In the genomic region with DNA sequence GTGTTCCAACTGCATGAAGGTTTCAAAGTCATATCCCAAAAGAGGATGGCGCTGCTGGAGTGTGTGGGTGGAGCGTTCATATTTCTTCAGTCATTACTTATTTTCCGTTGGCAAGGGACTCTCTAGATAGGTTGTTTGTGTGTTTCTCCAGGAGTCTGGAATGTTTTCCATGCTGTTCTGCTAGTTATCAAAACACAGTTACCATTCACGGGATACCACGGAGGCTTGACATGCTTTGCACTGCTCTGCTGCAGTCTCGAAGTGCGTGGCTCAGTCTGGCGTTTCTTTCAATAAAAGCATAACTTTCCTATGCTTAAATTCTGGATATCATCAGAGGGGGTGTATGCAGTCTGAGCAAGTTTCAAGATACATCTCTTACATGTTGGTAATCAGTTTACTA, we compare ENCODE assay signal across 21 mouse cellular contexts. TPM values are rescaled to one million over a fixed set of nuclear protein-coding genes. Genes with fewer than 3 reads are reported as not detected.
DNase-seq lines count a peak whose midpoint lies in the region; ATAC-seq and TF ChIP-seq lines count a peak whose summit lies in the region.
"Had no signal": no experiment of that assay in that cellular context is flagged by ENCODE, and none has a peak within 500 bp of the region (broad histone marks: within the 10 kb centered on the region; RNA-seq: fewer than 3 reads in every experiment).

No protein-coding gene starts in this region.

- no peak overlapping the region for H3K4me3 ChIP-seq in embryonic facial prominence, embryonic 14.5 days (ENCODE audit: low read depth, low read length)
- H3K4me3 ChIP-seq in embryonic facial prominence, embryonic 10.5 days, result no peak overlapping the region
- H3K4me3 ChIP-seq in heart, embryonic 14.5 days (ENCODE audit: control insufficient read depth in 1 of 2, insufficient read depth in 1 of 2, low read depth in 1 of 2, low read length in 2 of 2), result no peak overlapping the region
- H3K4me3 ChIP-seq in intestine, embryonic 14.5 days (ENCODE audit: low read depth, low read length), result no peak overlapping the region
- H3K4me3 ChIP-seq in intestine, embryonic 15.5 days (replicated peaks), result no peak overlapping the region
- H3K4me3 ChIP-seq in lung, adult 2 months (replicated peaks; ENCODE audit: extremely low read depth, low read depth, low read length), result no peak overlapping the region
- H3K4me3 ChIP-seq: forebrain, embryonic 12.5 days; hindbrain, embryonic 10.5 days had no signal

- no peak for TF ChIP-seq CTCF in lung, adult 2 months (IDR thresholded peaks at IDR 0.05; ENCODE audit: insufficient read depth, low read length)

- H3K27me3 ChIP-seq in embryonic facial prominence, embryonic 14.5 days (replicated peaks; ENCODE audit: control insufficient read depth, insufficient read depth, low read length), result no peaks in the 10 kb centered on the region
- H3K27me3 ChIP-seq in embryonic facial prominence, embryonic 10.5 days (replicated peaks; ENCODE audit: low read depth, poor library complexity, severe bottlenecking), result no peaks in the 10 kb centered on the region
- no peaks in the 10 kb centered on the region for H3K27me3 ChIP-seq in heart, embryonic 14.5 days (ENCODE audit: control insufficient read depth, insufficient read depth, low read length)
- no peaks in the 10 kb centered on the region for H3K27me3 ChIP-seq in intestine, embryonic 14.5 days (replicated peaks; ENCODE audit: control insufficient read depth, insufficient read depth, low read length)
- no peaks in the 10 kb centered on the region for H3K27me3 ChIP-seq in intestine, embryonic 15.5 days (replicated peaks)
- H3K27me3 ChIP-seq: forebrain, embryonic 12.5 days had no signal

- 51% methylated on average over 8 of the region's 8 CpGs for WGBS in embryonic facial prominence, embryonic 14.5 days
- WGBS in embryonic facial prominence, embryonic 10.5 days, result 76% methylated on average over 8 of the region's 8 CpGs
- 13% methylated on average over 8 of the region's 8 CpGs for WGBS in heart, embryonic 14.5 days
- 45% methylated on average over 8 of the region's 8 CpGs for WGBS in intestine, embryonic 14.5 days
- 50% methylated on average over 8 of the region's 8 CpGs for WGBS in intestine, embryonic 15.5 days
- WGBS in lung, adult 2 months, result 48% methylated on average over 8 of the region's 8 CpGs

- no peak for ATAC-seq in embryonic facial prominence, embryonic 14.5 days (ENCODE audit: low read depth)
- ATAC-seq in heart, embryonic 14.5 days (ENCODE audit: insufficient number of reproducible peaks, insufficient read depth, low FRiP score, low read depth), result peak; percentile 64; the same call in 1 of the 2 replicates
- ATAC-seq in intestine, embryonic 14.5 days (replicated peaks; ENCODE audit: low FRiP score, low TSS enrichment, low read depth), result no peak
- no peak for ATAC-seq in intestine, embryonic 15.5 days
- ATAC-seq: CD4-positive, CD25-positive, alpha-beta regulatory T cell, adult 4 months; forebrain, embryonic 16.5 days; intestine, postnatal 0 days had no signal

- no peak overlapping the region for H3K4me2 ChIP-seq in embryonic facial prominence, embryonic 14.5 days (ENCODE audit: low read depth, low read length)
- peak overlapping the region; percentile 49 for H3K4me2 ChIP-seq in heart, embryonic 14.5 days (ENCODE audit: low read length)
- no peak overlapping the region for H3K4me2 ChIP-seq in intestine, embryonic 14.5 days (ENCODE audit: low read length)
- no peak overlapping the region for H3K4me2 ChIP-seq in intestine, embryonic 15.5 days (replicated peaks)
- H3K4me2 ChIP-seq: forebrain, embryonic 12.5 days; hindbrain, embryonic 14.5 days had no signal

- peaks cover 26% of the 10 kb centered on the region for H3K4me1 ChIP-seq in embryonic facial prominence, embryonic 14.5 days (ENCODE audit: control insufficient read depth, insufficient read depth, low read length)
- H3K4me1 ChIP-seq in embryonic facial prominence, embryonic 10.5 days, result peaks cover 33% of the 10 kb centered on the region
- peaks cover 0 to 22% of the 10 kb centered on the region in 2 experiments; a peak in 3 of 4 replicates for H3K4me1 ChIP-seq in heart, embryonic 14.5 days (ENCODE audit: control insufficient read depth in 2 of 2, insufficient read depth in 2 of 2, low read length in 2 of 2)
- peaks cover 38% of the 10 kb centered on the region for H3K4me1 ChIP-seq in intestine, embryonic 14.5 days (replicated peaks; ENCODE audit: control insufficient read depth, insufficient read depth, low read length)
- H3K4me1 ChIP-seq in intestine, embryonic 15.5 days (replicated peaks), result peaks cover 12% of the 10 kb centered on the region
- H3K4me1 ChIP-seq in lung, adult 2 months (ENCODE audit: control insufficient read depth, insufficient read depth, low read length), result no peaks in the 10 kb centered on the region; the same call in 1 of the 2 replicates

- no peaks in the 10 kb centered on the region for H3K36me3 ChIP-seq in embryonic facial prominence, embryonic 14.5 days (ENCODE audit: control insufficient read depth, insufficient read depth, low read length)
- peaks cover 9% of the 10 kb centered on the region; the same call in 1 of the 2 replicates for H3K36me3 ChIP-seq in embryonic facial prominence, embryonic 10.5 days (replicated peaks)
- H3K36me3 ChIP-seq in heart, embryonic 14.5 days (ENCODE audit: control insufficient read depth, insufficient read depth, low read length), result no peaks in the 10 kb centered on the region
- peaks cover 3% of the 10 kb centered on the region; the same call in 1 of the 2 replicates for H3K36me3 ChIP-seq in intestine, embryonic 14.5 days (ENCODE audit: control insufficient read depth, insufficient read depth, low read length)
- no peaks in the 10 kb centered on the region for H3K36me3 ChIP-seq in intestine, embryonic 15.5 days
- H3K36me3 ChIP-seq: forebrain, embryonic 12.5 days had no signal

- TF ChIP-seq POLR2A in lung, adult 2 months (IDR thresholded peaks at IDR 0.05; ENCODE audit: borderline replicate concordance, extremely low read depth, low read depth, low read length), result no peak

- H3K9ac ChIP-seq in embryonic facial prominence, embryonic 14.5 days (ENCODE audit: low read depth, low read length), result no peak overlapping the region
- H3K9ac ChIP-seq in heart, embryonic 14.5 days (ENCODE audit: low read length), result 0 out of 2 replicates have a peak overlapping the region, but pooled peaks have one; percentile 34
- no peak overlapping the region for H3K9ac ChIP-seq in intestine, embryonic 14.5 days (ENCODE audit: low read length)
- H3K9ac ChIP-seq in intestine, embryonic 15.5 days, result no peak overlapping the region
- H3K9ac ChIP-seq: forebrain, embryonic 12.5 days; hindbrain, embryonic 14.5 days had no signal

- peak; percentile 45 for DNase-seq in embryonic facial prominence, embryonic 14.5 days (ENCODE audit: low spot score)
- DNase-seq in embryonic facial prominence, embryonic 10.5 days (ENCODE audit: low spot score), result no peak
- no peak for DNase-seq in heart, postnatal 4 days
- DNase-seq in intestine, embryonic 14.5 days (ENCODE audit: low spot score), result no peak
- peak; percentile 31 for DNase-seq in lung, postnatal 36 days
- DNase-seq in lung, adult 2 months, result no peak
- DNase-seq: adrenal gland, adult 8-10 months; adrenal gland, postnatal 36 days; B cell, adult 2 months; cerebellum, adult 2 months; cerebellum, postnatal 10 days; gastrocnemius, postnatal 10 days had no signal

- H3K9me3 ChIP-seq in embryonic facial prominence, embryonic 14.5 days (ENCODE audit: control insufficient read depth, low read length), result no peaks in the 10 kb centered on the region
- no peaks in the 10 kb centered on the region for H3K9me3 ChIP-seq in embryonic facial prominence, embryonic 10.5 days
- H3K9me3 ChIP-seq in heart, embryonic 14.5 days (ENCODE audit: control insufficient read depth, low read length), result no peaks in the 10 kb centered on the region
- H3K9me3 ChIP-seq in intestine, embryonic 14.5 days (ENCODE audit: control insufficient read depth, low read length), result no peaks in the 10 kb centered on the region
- no peaks in the 10 kb centered on the region for H3K9me3 ChIP-seq in intestine, embryonic 15.5 days
- H3K9me3 ChIP-seq: forebrain, embryonic 12.5 days; G1E; hindbrain, embryonic 10.5 days had no signal

- H3K27ac ChIP-seq in embryonic facial prominence, embryonic 14.5 days (replicated peaks; ENCODE audit: low read depth, low read length), result 0 out of 2 replicates have a peak overlapping the region, but pooled peaks have one; percentile 3
- no peak overlapping the region for H3K27ac ChIP-seq in embryonic facial prominence, embryonic 10.5 days (replicated peaks)
- peak overlapping the region in 1 of 2 experiments; percentile 61; a peak in 2 of 4 replicates for H3K27ac ChIP-seq in heart, embryonic 14.5 days (replicated peaks in 1 of 2; ENCODE audit: control insufficient read depth in 1 of 2, insufficient read depth in 1 of 2, low read depth in 2 of 2, low read length in 2 of 2)
- 0 out of 2 replicates have a peak overlapping the region, but pooled peaks have one; percentile 11 for H3K27ac ChIP-seq in intestine, embryonic 14.5 days (ENCODE audit: low read depth)
- H3K27ac ChIP-seq in intestine, embryonic 15.5 days, result no peak overlapping the region
- H3K27ac ChIP-seq: forebrain, embryonic 12.5 days; hindbrain, embryonic 10.5 days; hindbrain, embryonic 14.5 days had no signal

RNA-seq across cellular contexts. Expression of a gene that starts 17.7 kb away (rescaled TPM):
- 66.7 and 68.6 TPM in 2 replicates for polyA plus RNA-seq in embryonic facial prominence, embryonic 14.5 days (2014; fragmentation: Nextera tagmentation; extraction: Ambion mirVana)
- polyA plus RNA-seq in embryonic facial prominence, embryonic 10.5 days (2016; fragmentation: Nextera tagmentation; extraction: Ambion mirVana), result 29.8 and 29.9 TPM in 2 replicates
- 34.0 and 35.1 TPM in 2 replicates for polyA plus RNA-seq in heart, embryonic 14.5 days (2014; fragmentation: Nextera tagmentation; extraction: Ambion mirVana)
- 10 to 100 TPM; 24.3 to 31.3 TPM for total RNA-seq in heart, postnatal 4 days (2021)
- 49.1 and 53.7 TPM in 2 replicates for polyA plus RNA-seq in intestine, embryonic 14.5 days (2014; fragmentation: Nextera tagmentation; extraction: Ambion mirVana)
- 48.1 and 53.8 TPM in 2 replicates for polyA plus RNA-seq in intestine, embryonic 15.5 days (2015; fragmentation: Nextera tagmentation; extraction: Ambion mirVana)
- polyA plus RNA-seq in lung, adult 2 months (2012; rRNA removed), result 9.9 and 15.4 TPM in 2 replicates

Comparison
In these comparisons a context has a peak if more than half of its experiments do, and no peak if none do; other contexts are left out.
1. DNase-seq: peak in embryonic facial prominence, embryonic 14.5 days (single experiment) and lung, postnatal 36 days (single experiment); none in embryonic facial prominence, embryonic 10.5 days (single experiment), heart, postnatal 4 days (single experiment), intestine, embryonic 14.5 days (single experiment) and lung, adult 2 months (single experiment).
2. H3K27ac ChIP-seq: peak in embryonic facial prominence, embryonic 14.5 days (single experiment) and intestine, embryonic 14.5 days (single experiment); none in embryonic facial prominence, embryonic 10.5 days (single experiment) and intestine, embryonic 15.5 days (single experiment).